Mouse (Mus musculus): ENCODE measurements at regions not wholly inside any gene's neighbourhood (a gene's known extent, or its start where the extent isn't known, plus 50 kb on each side); places are given as distances from the start of the nearest gene placed in this dataset.

GRCm38 (mm10) chr1:121620262-121620661 is 52.5 kb upstream of the Ddx18 start:
- no peak for DNase-seq (ENCODE audit: low spot score)

- no peak for DNase-seq (ENCODE audit: low spot score)
Observed at GRCm38 (mm10) chr1:121618550-121618949, 50.8 kb upstream of the Ddx18 start.
